Comparison of ENCODE assay signal across 20 mouse cellular contexts in genomic region chr14:15868520-15868919, GRCm38 (mm10).
A peak's percentile ranks its signal among the peaks of the same experiment; 100 is the strongest.
DNase-seq lines count a peak whose midpoint lies in the region; ATAC-seq lines count a peak whose summit lies in the region.
"Had no signal": no experiment of that assay in that cellular context is flagged by ENCODE, and none has a peak within 500 bp of the region (broad histone marks: within the 10 kb centered on the region; RNA-seq: fewer than 3 reads in every experiment).

No protein-coding gene starts in this region.

- DNase-seq in frontal cortex, postnatal 14 days (ENCODE audit: low spot score in 2 of 2): no peak
- DNase-seq in retina, postnatal 1 day: peak; percentile 57
- DNase-seq in retina, embryonic 14.5 days (ENCODE audit: low spot score): no peak
- peak; percentile 8 to 14 for DNase-seq in right cerebral cortex, adult 2 months (ENCODE audit: low spot score in 2 of 2)
- DNase-seq in right cerebral cortex, postnatal 14 days: no peak
- peak; percentile 50 for DNase-seq in telencephalon, adult 2 months (ENCODE audit: low read depth, low spot score)
- DNase-seq: adrenal gland, adult 2 months; adrenal gland, postnatal 10 days; adrenal gland, postnatal 25 days; cerebellum, adult 11 months; cerebellum, adult 18-20 months; cerebellum, adult 8-10 months; cerebellum, adult 9-11 months; cerebellum, postnatal 14 days; cerebellum, postnatal 36 days; embryo, embryonic 11 days had no signal

- peak; percentile 74 for ATAC-seq in frontal cortex, adult (ENCODE audit: low TSS enrichment)
- no peak for ATAC-seq in cerebellum, adult (ENCODE audit: insufficient number of reproducible peaks, low FRiP score, low TSS enrichment)
- ATAC-seq: forebrain, embryonic 13.5 days; forebrain, embryonic 16.5 days had no signal

Comparison
In these comparisons a context has a peak if more than half of its experiments do, and no peak if none do; other contexts are left out.
1. DNase-seq: peak in retina, postnatal 1 day (single experiment), right cerebral cortex, adult 2 months (2 of 2) and telencephalon, adult 2 months (single experiment); none in frontal cortex, postnatal 14 days (0 of 2), retina, embryonic 14.5 days (single experiment) and right cerebral cortex, postnatal 14 days (single experiment).